ENCODE assay signal across 9 mouse cellular contexts in genomic region chr11:119024260-119024659, GRCm38 (mm10). TPM values are rescaled to one million over a fixed set of nuclear protein-coding genes. Genes with fewer than 3 reads are reported as not detected.
A peak's percentile ranks its signal among the peaks of the same experiment; 100 is the strongest.
DNase-seq lines count a peak whose midpoint lies in the region; ATAC-seq and TF ChIP-seq lines count a peak whose summit lies in the region.
"Had no signal": no experiment of that assay in that cellular context is flagged by ENCODE, and none has a peak within 500 bp of the region (broad histone marks: within the 10 kb centered on the region; RNA-seq: fewer than 3 reads in every experiment).

No protein-coding gene starts in this region.

- no peak for TF ChIP-seq EP300 in heart, adult 2 months (IDR thresholded peaks at IDR 0.05; ENCODE audit: insufficient read depth, low read depth, low read length)

- no peak overlapping the region for H3K27ac ChIP-seq in heart, embryonic 12.5 days (ENCODE audit: poor library complexity, severe bottlenecking)
- H3K27ac ChIP-seq in heart, adult 2 months: no peak overlapping the region
- H3K27ac ChIP-seq in hindbrain, embryonic 16.5 days (ENCODE audit: low read depth, low read length): no peak overlapping the region
- no peak overlapping the region for H3K27ac ChIP-seq in midbrain, embryonic 11.5 days (ENCODE audit: low read depth, low read length)

- ATAC-seq in heart, embryonic 12.5 days (ENCODE audit: insufficient number of reproducible peaks, low FRiP score): no peak
- ATAC-seq in hindbrain, embryonic 16.5 days: no peak
- ATAC-seq in midbrain, embryonic 11.5 days (ENCODE audit: low FRiP score): no peak
- ATAC-seq in cerebellum, adult (ENCODE audit: insufficient number of reproducible peaks, low FRiP score, low TSS enrichment): no peak

- peak overlapping the region; percentile 93 for H3K4me3 ChIP-seq in heart, embryonic 12.5 days
- no peak overlapping the region for H3K4me3 ChIP-seq in heart, adult 2 months
- H3K4me3 ChIP-seq in hindbrain, embryonic 16.5 days (ENCODE audit: low read length): peak overlapping the region; percentile 94
- peak overlapping the region; percentile 75 for H3K4me3 ChIP-seq in midbrain, embryonic 11.5 days (ENCODE audit: low read depth, low read length)

- H3K79me2 ChIP-seq in heart, adult 2 months (replicated peaks; ENCODE audit: control insufficient read depth, insufficient read depth, low read length): no peaks in the 10 kb centered on the region

- 10% methylated on average over 7 of the region's 7 CpGs for WGBS in heart, embryonic 12.5 days
- 32% methylated on average over 7 of the region's 7 CpGs for WGBS in heart, adult 2 months
- WGBS in hindbrain, embryonic 16.5 days: 13% methylated on average over 7 of the region's 7 CpGs
- 32% methylated on average over 7 of the region's 7 CpGs for WGBS in midbrain, embryonic 11.5 days

- no peak for TF ChIP-seq POLR2A in heart, adult 2 months (IDR thresholded peaks at IDR 0.05; ENCODE audit: insufficient read depth, low read depth, low read length)

- H3K4me1 ChIP-seq in heart, embryonic 12.5 days (replicated peaks): peaks cover 40% of the 10 kb centered on the region
- H3K4me1 ChIP-seq in heart, adult 2 months (ENCODE audit: control insufficient read depth, insufficient read depth, low read length): peaks cover 5% of the 10 kb centered on the region
- peaks cover 37% of the 10 kb centered on the region for H3K4me1 ChIP-seq in hindbrain, embryonic 16.5 days (ENCODE audit: control insufficient read depth, insufficient read depth, low read depth, low read length)
- peaks cover 28% of the 10 kb centered on the region for H3K4me1 ChIP-seq in midbrain, embryonic 11.5 days (ENCODE audit: control insufficient read depth, insufficient read depth, low read length)

- TF ChIP-seq CTCF in heart, adult 2 months (IDR thresholded peaks at IDR 0.05): no peak

- peak overlapping the region; percentile 88 for H3K4me2 ChIP-seq in heart, embryonic 12.5 days
- H3K4me2 ChIP-seq in hindbrain, embryonic 16.5 days (ENCODE audit: low read length): peak overlapping the region; percentile 91
- H3K4me2 ChIP-seq in midbrain, embryonic 11.5 days: peak overlapping the region; percentile 94

- DNase-seq in heart, adult 2 months: no peak
- DNase-seq in Muller cell, postnatal 12 days (ENCODE audit: inconsistent ontology term): peak; percentile 24
- DNase-seq in midbrain, embryonic 11.5 days (ENCODE audit: low spot score, missing footprints): no peak
- no peak for DNase-seq in c-Kit-positive CD71-positive TER-119-positive erythroid progenitor cells, embryonic 14.5 days (ENCODE audit: low spot score)
- DNase-seq in frontal cortex, postnatal 36 days (ENCODE audit: low spot score in 2 of 2): no peak

- intact Hi-C loops in heart, adult 2 months (cut with DNase I): no loop called here

- H3K9me3 ChIP-seq in heart, embryonic 12.5 days (replicated peaks): no peaks in the 10 kb centered on the region
- no peaks in the 10 kb centered on the region for H3K9me3 ChIP-seq in hindbrain, embryonic 16.5 days (ENCODE audit: control insufficient read depth, low read length)
- H3K9me3 ChIP-seq in midbrain, embryonic 11.5 days (ENCODE audit: control insufficient read depth, low read length): no peaks in the 10 kb centered on the region

- H3K27me3 ChIP-seq in heart, embryonic 12.5 days (replicated peaks): peaks cover 29% of the 10 kb centered on the region
- no peaks in the 10 kb centered on the region for H3K27me3 ChIP-seq in heart, adult 2 months (ENCODE audit: control insufficient read depth, insufficient read depth, low read length)
- H3K27me3 ChIP-seq in hindbrain, embryonic 16.5 days (replicated peaks; ENCODE audit: control insufficient read depth, insufficient read depth, low read length): peaks cover 5% of the 10 kb centered on the region; the same call in 1 of the 2 replicates
- peaks cover 3% of the 10 kb centered on the region; the same call in 1 of the 2 replicates for H3K27me3 ChIP-seq in midbrain, embryonic 11.5 days (ENCODE audit: control insufficient read depth, insufficient read depth, low read length)

- peaks cover 29% of the 10 kb centered on the region for H3K36me3 ChIP-seq in heart, embryonic 12.5 days
- H3K36me3 ChIP-seq in heart, adult 2 months (ENCODE audit: control insufficient read depth, insufficient read depth, low read length): no peaks in the 10 kb centered on the region
- H3K36me3 ChIP-seq in hindbrain, embryonic 16.5 days (ENCODE audit: control insufficient read depth, insufficient read depth, low read length): peaks cover 24% of the 10 kb centered on the region
- peaks cover 30% of the 10 kb centered on the region for H3K36me3 ChIP-seq in midbrain, embryonic 11.5 days (ENCODE audit: control insufficient read depth, insufficient read depth, low read length)

- H3K9ac ChIP-seq in heart, embryonic 12.5 days: peak overlapping the region; percentile 95
- no peak overlapping the region for H3K9ac ChIP-seq in heart, adult 2 months (ENCODE audit: low read depth, low read length)
- H3K9ac ChIP-seq in hindbrain, embryonic 16.5 days (ENCODE audit: low read depth, low read length): peak overlapping the region; percentile 94
- peak overlapping the region; percentile 93 for H3K9ac ChIP-seq in midbrain, embryonic 11.5 days (ENCODE audit: low read length)

RNA-seq across cellular contexts. Expression of gene Cbx2, which starts 1.5 kb away (rescaled TPM):
- 29.3 and 30.5 TPM in 2 replicates for polyA plus RNA-seq in heart, embryonic 12.5 days (2016; fragmentation: Nextera tagmentation; extraction: Ambion mirVana)
- total RNA-seq in heart, adult 2 months (2021): 1 to 10 TPM; 1.7 to 2.3 TPM
- 2.3 and 3.0 TPM in 2 replicates for polyA plus RNA-seq in heart, adult 2 months (2012; rRNA removed)
- 10.7 and 14.0 TPM in 2 replicates for polyA plus RNA-seq in hindbrain, embryonic 16.5 days (2015; fragmentation: Nextera tagmentation; extraction: Ambion mirVana)
- polyA plus RNA-seq in midbrain, embryonic 11.5 days (2014; fragmentation: Nextera tagmentation; extraction: Ambion mirVana): 66.7 and 70.5 TPM in 2 replicates

RNA-seq across cellular contexts. Expression of gene Cbx8, which starts 16.5 kb away (rescaled TPM):
- 7.3 and 8.8 TPM in 2 replicates for polyA plus RNA-seq in heart, embryonic 12.5 days (2016; fragmentation: Nextera tagmentation; extraction: Ambion mirVana)
- total RNA-seq in heart, adult 2 months (2021): 1 to 10 TPM; 4.0 to 5.3 TPM
- 2.0 and 2.7 TPM in 2 replicates for polyA plus RNA-seq in heart, adult 2 months (2012; rRNA removed)
- 8.5 and 9.5 TPM in 2 replicates for polyA plus RNA-seq in hindbrain, embryonic 16.5 days (2015; fragmentation: Nextera tagmentation; extraction: Ambion mirVana)
- polyA plus RNA-seq in midbrain, embryonic 11.5 days (2014; fragmentation: Nextera tagmentation; extraction: Ambion mirVana): 11.3 and 11.9 TPM in 2 replicates

RNA-seq across cellular contexts. Expression of gene Enpp7, which starts 36.3 kb away (rescaled TPM):
- not detected in 2 replicates for polyA plus RNA-seq in heart, embryonic 12.5 days (2016; fragmentation: Nextera tagmentation; extraction: Ambion mirVana)
- total RNA-seq in heart, adult 2 months (2021): not detected
- not detected in 2 replicates for polyA plus RNA-seq in heart, adult 2 months (2012; rRNA removed)
- polyA plus RNA-seq in hindbrain, embryonic 16.5 days (2015; fragmentation: Nextera tagmentation; extraction: Ambion mirVana): not detected in 2 replicates
- not detected in 2 replicates for polyA plus RNA-seq in midbrain, embryonic 11.5 days (2014; fragmentation: Nextera tagmentation; extraction: Ambion mirVana)
- total RNA-seq: ES-E14 had no signal
